Mouse (Mus musculus) kidney, postnatal 36 days (tissue): ENCODE measurements around the gene P2rx1.

ENCODE experiments used
- DNase-seq, 2 experiments: peaks; one replicate each; pipeline ENCODE4 v3.0.0; 2021 to 2022; ENCODE audit warnings: mixed read lengths in 2 of 2

Gene P2rx1

GRCm38 (mm10) chr11:73023827-73024226, 24.9 kb downstream of the P2rx1 start:
- no peak for DNase-seq

GRCm38 (mm10) chr11:73024236-73024904, 25.5 kb downstream of the P2rx1 start:
- DNase-seq: peak; percentile 61 to 63

- DNase-seq: no peak
These were observed 28.1 kb downstream of the P2rx1 start for GRCm38 (mm10) chr11:73026961-73027360.

GRCm38 (mm10) chr11:73030821-73031498, 32.1 kb downstream of the P2rx1 start:
- DNase-seq: peak; percentile 92 to 95

GRCm38 (mm10) chr11:73031536-73031935, 32.6 kb downstream of the P2rx1 start:
- no peak for DNase-seq

GRCm38 (mm10) chr11:73036077-73036476, 37.2 kb downstream of the P2rx1 start:
- DNase-seq: no peak

- DNase-seq: no peak
These were observed 38.0 kb downstream of the P2rx1 start for GRCm38 (mm10) chr11:73036889-73037288.

- DNase-seq: peak; percentile 27 to 35
These were observed 38.8 kb downstream of the P2rx1 start for GRCm38 (mm10) chr11:73037691-73038090.

GRCm38 (mm10) chr11:73039102-73039799, 40.3 kb downstream of the P2rx1 start:
- peak; percentile 76 to 85 for DNase-seq

- DNase-seq: no peak
These were observed 45.4 kb downstream of the P2rx1 start for GRCm38 (mm10) chr11:73044229-73044755.

- no peak for DNase-seq
These were observed 45.9 kb downstream of the P2rx1 start for GRCm38 (mm10) chr11:73044789-73045188.

- peak; percentile 97 to 98 for DNase-seq
These were observed 48.7 kb downstream of the P2rx1 start, which contains the start of gene Ncbp3 for GRCm38 (mm10) chr11:73047542-73047996. Ncbp3 (plus strand) TSS chr11:73047783.

- DNase-seq: no peak
These were observed 49.4 kb downstream of the P2rx1 start for GRCm38 (mm10) chr11:73048030-73048876.

GRCm38 (mm10) chr11:73049335-73049734, 50.4 kb downstream of the P2rx1 start:
- DNase-seq: peak; percentile 76 to 90

GRCm38 (mm10) chr11:73052795-73053194, 53.9 kb downstream of the P2rx1 start:
- no peak for DNase-seq

GRCm38 (mm10) chr11:73057701-73058100, 58.8 kb downstream of the P2rx1 start:
- no peak for DNase-seq

- DNase-seq: no peak
These were observed 60.7 kb downstream of the P2rx1 start for GRCm38 (mm10) chr11:73059630-73060029.

- no peak for DNase-seq
These were observed 62.5 kb downstream of the P2rx1 start for GRCm38 (mm10) chr11:73061413-73061812.
